ENCODE assay signal across 8 mouse cellular contexts in the genomic region with DNA sequence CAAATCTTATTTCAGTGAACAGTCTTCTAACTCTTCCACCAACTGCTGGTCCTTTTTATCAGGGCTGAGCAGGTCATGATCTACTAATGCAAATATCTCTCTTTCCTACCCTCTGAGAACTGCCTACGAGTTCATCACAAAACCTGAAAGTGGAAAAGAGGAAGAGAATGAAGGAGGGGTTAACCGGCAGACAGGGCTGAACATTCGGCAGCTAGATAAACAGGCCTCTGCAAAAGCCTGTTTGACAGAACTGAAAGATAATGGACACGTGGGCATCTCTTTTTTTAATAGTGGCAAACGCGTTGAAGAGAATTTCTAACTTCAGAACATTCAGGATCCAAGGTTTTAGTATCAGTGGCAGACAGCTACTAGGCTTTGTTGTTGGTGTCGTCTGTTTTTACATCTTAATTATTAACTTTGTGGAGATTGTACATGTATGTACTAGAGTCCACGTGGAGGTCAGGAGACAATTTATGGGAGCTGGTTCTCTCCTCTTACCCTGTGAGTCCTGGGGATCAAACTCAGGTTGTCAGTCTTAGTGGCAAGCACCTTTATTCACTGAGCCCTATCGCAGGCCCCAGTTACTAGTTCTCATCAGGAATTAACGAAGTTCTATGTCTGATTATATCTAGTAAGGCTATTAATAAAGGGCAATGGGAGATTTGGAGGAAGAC. TPM values are rescaled to one million over a fixed set of nuclear protein-coding genes. Genes with fewer than 3 reads are reported as not detected.
DNase-seq lines count a peak whose midpoint lies in the region; ATAC-seq and TF ChIP-seq lines count a peak whose summit lies in the region.

No protein-coding gene starts in this region.

- TF ChIP-seq POLR2A in bone marrow, adult 2 months (IDR thresholded peaks at IDR 0.05; ENCODE audit: borderline replicate concordance, control insufficient read depth, low read depth, low read length), result no peak

- 48% methylated on average over 10 of the region's 10 CpGs for WGBS in heart, embryonic 15.5 days
- WGBS in bone marrow, adult 2 months, result 14% methylated on average over 10 of the region's 10 CpGs
- WGBS in hindbrain, embryonic 16.5 days, result 85% methylated on average over 10 of the region's 10 CpGs
- 83% methylated on average over 10 of the region's 10 CpGs for WGBS in midbrain, embryonic 15.5 days

- H3K4me2 ChIP-seq in heart, embryonic 15.5 days, result peak overlapping the region; percentile 95
- peak overlapping the region; percentile 74 for H3K4me2 ChIP-seq in hindbrain, embryonic 16.5 days (ENCODE audit: low read length)
- peak overlapping the region; percentile 81 for H3K4me2 ChIP-seq in midbrain, embryonic 15.5 days

- no peaks in the 10 kb centered on the region for H3K9me3 ChIP-seq in heart, embryonic 15.5 days (replicated peaks)
- no peaks in the 10 kb centered on the region for H3K9me3 ChIP-seq in hindbrain, embryonic 16.5 days (ENCODE audit: control insufficient read depth, low read length)
- no peaks in the 10 kb centered on the region for H3K9me3 ChIP-seq in midbrain, embryonic 15.5 days

- no peaks in the 10 kb centered on the region for H3K36me3 ChIP-seq in heart, embryonic 15.5 days
- H3K36me3 ChIP-seq in hindbrain, embryonic 16.5 days (ENCODE audit: control insufficient read depth, insufficient read depth, low read length), result no peaks in the 10 kb centered on the region
- no peaks in the 10 kb centered on the region for H3K36me3 ChIP-seq in midbrain, embryonic 15.5 days (replicated peaks)

- H3K27ac ChIP-seq in heart, embryonic 15.5 days, result no peak overlapping the region
- peak overlapping the region; percentile 20; the same call in 1 of the 2 replicates for H3K27ac ChIP-seq in bone marrow, adult 2 months (ENCODE audit: control insufficient read depth, insufficient read depth, low read depth, low read length, poor library complexity)
- H3K27ac ChIP-seq in hindbrain, embryonic 16.5 days (ENCODE audit: low read depth, low read length), result no peak overlapping the region
- no peak overlapping the region for H3K27ac ChIP-seq in midbrain, embryonic 15.5 days

- peaks cover 38% of the 10 kb centered on the region for H3K4me1 ChIP-seq in heart, embryonic 15.5 days (replicated peaks)
- peaks cover 2% of the 10 kb centered on the region; the same call in 1 of the 2 replicates for H3K4me1 ChIP-seq in bone marrow, adult 2 months (ENCODE audit: control insufficient read depth, insufficient read depth, low read length)
- H3K4me1 ChIP-seq in hindbrain, embryonic 16.5 days (ENCODE audit: control insufficient read depth, insufficient read depth, low read depth, low read length), result peaks cover 15% of the 10 kb centered on the region
- H3K4me1 ChIP-seq in midbrain, embryonic 15.5 days, result peaks cover 26% of the 10 kb centered on the region

- intact Hi-C loops in heart, postnatal 25 days (cut with DNase I), result loop anchor here (2.0 to 5.0 kb wide), 3 partner anchors 28 to 1782 kb away; a partner anchor contains a TSS
- intact Hi-C loops in gastrocnemius, postnatal 36 days (cut with DNase I), result no loop called here

- no peak overlapping the region for H3K4me3 ChIP-seq in heart, embryonic 15.5 days
- peak overlapping the region; percentile 34 for H3K4me3 ChIP-seq in bone marrow, adult 2 months (replicated peaks; ENCODE audit: control insufficient read depth, low read depth, low read length)
- H3K4me3 ChIP-seq in hindbrain, embryonic 16.5 days (ENCODE audit: low read length), result no peak overlapping the region
- 0 out of 2 replicates have a peak overlapping the region, but pooled peaks have one; percentile 98 for H3K4me3 ChIP-seq in midbrain, embryonic 15.5 days

- H3K9ac ChIP-seq in heart, embryonic 15.5 days, result no peak overlapping the region
- no peak overlapping the region for H3K9ac ChIP-seq in hindbrain, embryonic 16.5 days (ENCODE audit: low read depth, low read length)
- no peak overlapping the region for H3K9ac ChIP-seq in midbrain, embryonic 15.5 days

- no peak for TF ChIP-seq CTCF in bone marrow, adult 2 months (IDR thresholded peaks at IDR 0.05; ENCODE audit: control insufficient read depth, insufficient read depth, low read length)

- ATAC-seq in heart, embryonic 15.5 days (replicated peaks; ENCODE audit: insufficient number of reproducible peaks, insufficient read depth, low FRiP score, low read depth), result no peak
- ATAC-seq in hindbrain, embryonic 16.5 days, result no peak
- no peak for ATAC-seq in midbrain, embryonic 15.5 days (replicated peaks)

- DNase-seq in heart, postnatal 25 days (ENCODE audit: low spot score), result no peak
- no peak for DNase-seq in layer of hippocampus, adult 8-10 months (ENCODE audit: low spot score in 2 of 2)
- DNase-seq in adrenal gland, adult 18-20 months (ENCODE audit: low spot score in 2 of 2), result no peak
- no peak for DNase-seq in gastrocnemius, postnatal 36 days

- no peaks in the 10 kb centered on the region for H3K27me3 ChIP-seq in heart, embryonic 15.5 days
- no peaks in the 10 kb centered on the region for H3K27me3 ChIP-seq in hindbrain, embryonic 16.5 days (replicated peaks; ENCODE audit: control insufficient read depth, insufficient read depth, low read length)
- H3K27me3 ChIP-seq in midbrain, embryonic 15.5 days (replicated peaks), result no peaks in the 10 kb centered on the region

RNA-seq across cellular contexts. Expression of a gene that starts 2.3 kb away (rescaled TPM):
- 10.0 and 12.8 TPM in 2 replicates for polyA plus RNA-seq in heart, embryonic 15.5 days (2015; fragmentation: Nextera tagmentation; extraction: Ambion mirVana)
- 10 to 100 TPM; 42.2 to 42.4 TPM for total RNA-seq in heart, postnatal 25 days (2021)
- polyA plus RNA-seq in bone marrow, adult 2 months (2011; ENCODE audit: insufficient read depth, insufficient read length, low replicate concordance, missing spikeins), result 43.1 and 60.0 TPM in 2 replicates
- polyA plus RNA-seq in hindbrain, embryonic 16.5 days (2015; fragmentation: Nextera tagmentation; extraction: Ambion mirVana), result 40.9 and 42.3 TPM in 2 replicates
- 45.1 and 46.6 TPM in 2 replicates for polyA plus RNA-seq in midbrain, embryonic 15.5 days (2015; fragmentation: Nextera tagmentation; extraction: Ambion mirVana)
- 100 to 1,000 TPM; 151 to 166 (median 157) TPM for total RNA-seq in layer of hippocampus, adult 8-10 months (2022)
- 10 to 100 TPM; 28.9 to 34.6 TPM for total RNA-seq in adrenal gland, adult 18-20 months (2021)
- total RNA-seq in gastrocnemius, postnatal 36 days (2021), result 10 to 100 TPM; 13.7 to 14.4 TPM

RNA-seq across cellular contexts. Expression of a gene that starts 24.5 kb away (rescaled TPM):
- 9.7 and 20.3 TPM in 2 replicates for polyA plus RNA-seq in heart, embryonic 15.5 days (2015; fragmentation: Nextera tagmentation; extraction: Ambion mirVana)
- not detected for total RNA-seq in heart, postnatal 25 days (2021)
- polyA plus RNA-seq in bone marrow, adult 2 months (2011; ENCODE audit: insufficient read depth, insufficient read length, low replicate concordance, missing spikeins), result not detected in 2 replicates
- polyA plus RNA-seq in hindbrain, embryonic 16.5 days (2015; fragmentation: Nextera tagmentation; extraction: Ambion mirVana), result 15.4 and 19.3 TPM in 2 replicates
- polyA plus RNA-seq in midbrain, embryonic 15.5 days (2015; fragmentation: Nextera tagmentation; extraction: Ambion mirVana), result 18.2 and 19.4 TPM in 2 replicates
- 1 to 10 TPM; 4.1 to 5.7 (median 5.0) TPM for total RNA-seq in layer of hippocampus, adult 8-10 months (2022)
- under 1 TPM; 0.33 to 0.42 TPM for total RNA-seq in adrenal gland, adult 18-20 months (2021)
- under 1 TPM; 0.23 to 0.54 TPM for total RNA-seq in gastrocnemius, postnatal 36 days (2021)

Comparison
In these comparisons a context has a peak if more than half of its experiments do, and no peak if none do; other contexts are left out.
1. H3K4me3 ChIP-seq: peak in bone marrow, adult 2 months (single experiment) and midbrain, embryonic 15.5 days (single experiment); none in heart, embryonic 15.5 days (single experiment) and hindbrain, embryonic 16.5 days (single experiment).
2. Peak in every context shown above with its lines, with median percentiles within 50 percentile points of each other: H3K4me2 ChIP-seq.